Mouse (Mus musculus) small intestine, adult 2 months (tissue): ENCODE measurements around the gene Oxsm.

ENCODE experiments used
- CTCF ChIP-seq: fragments of 200-500 bp; IDR thresholded peaks from 2 replicates; pipeline ENCODE4 v1.5.1; 2012; ENCODE audit warnings: low read depth, mild to moderate bottlenecking, control low read depth, inconsistent platforms, low read length, moderate library complexity, mixed read lengths; ENCODE audit not compliant: insufficient replicate concordance, insufficient read length; ENCODE audit errors: extremely low read depth
- POLR2A ChIP-seq: fragments of 200-500 bp; IDR thresholded peaks from 2 replicates; pipeline ENCODE4 v1.6.1; 2012; ENCODE audit warnings: low read depth, mild to moderate bottlenecking, control low read depth, inconsistent platforms, low read length, moderate library complexity

GRCm38 (mm10) chr14:16245127-16245526 is 4.5 kb downstream of the Oxsm start:
- TF ChIP-seq POLR2A, result no peak
- no peak for TF ChIP-seq CTCF
